ENCODE assay signal across 25 mouse cellular contexts in the genomic region with DNA sequence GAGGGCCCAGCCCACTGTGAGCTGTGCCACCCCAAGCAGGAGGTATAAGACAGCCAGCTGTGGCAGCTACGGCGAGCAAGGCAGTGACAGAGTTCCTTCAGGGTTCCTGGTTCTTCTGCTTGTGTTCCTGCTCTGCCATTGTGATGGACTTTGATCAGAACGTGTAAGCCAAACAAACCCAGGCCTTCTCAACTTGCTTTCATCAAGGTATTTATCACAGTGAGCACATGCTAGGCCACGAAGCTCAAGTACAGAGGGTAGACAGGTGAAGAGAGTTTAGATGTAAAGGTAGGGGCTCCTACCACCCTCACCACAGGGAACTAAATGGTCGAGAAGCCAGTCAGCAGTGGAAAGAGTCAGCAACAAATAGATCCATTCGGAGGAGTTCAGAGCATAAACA.
"Had no signal": no experiment of that assay in that cellular context is flagged by ENCODE, and none has a peak within 500 bp of the region (broad histone marks: within the 10 kb centered on the region; RNA-seq: fewer than 3 reads in every experiment).

No protein-coding gene starts in this region.

- H3K27ac ChIP-seq: gastrocnemius, adult 2 months; heart, adult 2 months; heart, embryonic 13.5 days; heart, embryonic 15.5 days; hindbrain, embryonic 14.5 days; intestine, embryonic 15.5 days; limb, embryonic 13.5 days; limb, embryonic 15.5 days; liver, embryonic 12.5 days; liver, embryonic 14.5 days had no signal

- H3K4me2 ChIP-seq: heart, embryonic 11.5 days; heart, embryonic 13.5 days; heart, embryonic 15.5 days; hindbrain, embryonic 14.5 days; intestine, embryonic 15.5 days; limb, embryonic 13.5 days; limb, embryonic 15.5 days; liver, embryonic 12.5 days had no signal

- H3K36me3 ChIP-seq: heart, embryonic 13.5 days; heart, embryonic 15.5 days; intestine, embryonic 15.5 days; limb, embryonic 13.5 days; limb, embryonic 15.5 days; liver, embryonic 12.5 days had no signal

- H3K9ac ChIP-seq: heart, embryonic 13.5 days; heart, embryonic 15.5 days; hindbrain, embryonic 14.5 days; intestine, embryonic 15.5 days; limb, embryonic 13.5 days; limb, embryonic 15.5 days; liver, embryonic 12.5 days; liver, embryonic 14.5 days had no signal

- H3K4me3 ChIP-seq: gastrocnemius, adult 2 months; heart, adult 2 months; heart, embryonic 13.5 days; heart, embryonic 15.5 days; intestine, embryonic 15.5 days; limb, embryonic 13.5 days; limb, embryonic 15.5 days; liver, embryonic 12.5 days had no signal

- ATAC-seq: hindbrain, embryonic 16.5 days; inflammation-experienced regulatory T-cells, adult 6 months; intestine, embryonic 15.5 days; intestine, postnatal 0 days; liver, embryonic 12.5 days had no signal

- H3K9me3 ChIP-seq: heart, embryonic 15.5 days; intestine, embryonic 15.5 days; limb, embryonic 15.5 days; liver, embryonic 12.5 days had no signal

- H3K4me1 ChIP-seq: intestine, embryonic 15.5 days; limb, embryonic 15.5 days; liver, embryonic 12.5 days had no signal

- H3K27me3 ChIP-seq: heart, embryonic 13.5 days; heart, embryonic 15.5 days; intestine, embryonic 15.5 days; limb, embryonic 13.5 days; limb, embryonic 15.5 days; liver, embryonic 12.5 days had no signal

- DNase-seq: gastrocnemius, adult 2 months; gastrocnemius, postnatal 10 days; gastrocnemius, postnatal 25 days; heart, adult 2 months; heart, postnatal 14 days; heart, postnatal 36 days; kidney, adult 18-20 months; kidney, adult 8-10 months; kidney, postnatal 10 days; kidney, postnatal 36 days; layer of hippocampus, adult 9-11 months; layer of hippocampus, postnatal 36 days; left cerebral cortex, postnatal 4 days had no signal
